Mouse (Mus musculus) embryonic fibroblast, embryonic 13.5 days (primary cell): Measurements from ENCODE around the gene Il17ra.

Source experiments
- CTCF ChIP-seq: IDR thresholded peaks from 2 replicates; pipeline ENCODE4 v1.5.1; 2011; ENCODE audit warnings: mild to moderate bottlenecking, control low read depth, low read length, moderate library complexity, borderline replicate concordance; ENCODE audit not compliant: insufficient read depth
- POLR2A ChIP-seq: IDR thresholded peaks from 2 replicates; pipeline ENCODE4 v1.6.1; 2011; ENCODE audit warnings: low read depth, mild to moderate bottlenecking, control low read depth, low read length, moderate library complexity

GRCm38 (mm10) chr6:120453556-120453955, 9.5 kb upstream of the Il17ra start:
- TF ChIP-seq CTCF, result no peak
- no peak for TF ChIP-seq POLR2A
